Mouse (Mus musculus): Measurements from ENCODE around the gene Ggta1. TPM values are rescaled to one million over a fixed set of nuclear protein-coding genes. Genes with fewer than 3 reads are reported as not detected.

Gene Ggta1
- total RNA-seq, 2 experiments from 2014 or later: 4.7 to 6.1 TPM

- DNase-seq (ENCODE audit: low spot score in 2 of 2): no peak
Measured at GRCm38 (mm10) chr2:35407878-35408277, 55.2 kb downstream of the Ggta1 start.

GRCm38 (mm10) chr2:35407266-35407665 lies 55.8 kb downstream of the Ggta1 start:
- DNase-seq (ENCODE audit: low spot score in 2 of 2): no peak

GRCm38 (mm10) chr2:35406611-35407010 lies 56.4 kb downstream of the Ggta1 start:
- no peak for DNase-seq (ENCODE audit: low spot score in 2 of 2)

GRCm38 (mm10) chr2:35402391-35402790 lies 60.6 kb downstream of the Ggta1 start:
- DNase-seq (ENCODE audit: low spot score in 2 of 2): no peak

GRCm38 (mm10) chr2:35400739-35401138 lies 62.3 kb downstream of the Ggta1 start:
- no peak for DNase-seq (ENCODE audit: low spot score in 2 of 2)

- DNase-seq (ENCODE audit: low spot score in 2 of 2): no peak
Measured at GRCm38 (mm10) chr2:35398184-35398828, 64.7 kb downstream of the Ggta1 start.

- DNase-seq (ENCODE audit: low spot score in 2 of 2): peak; percentile 81 to 85
Measured at GRCm38 (mm10) chr2:35397590-35398173, 65.3 kb downstream of the Ggta1 start.

GRCm38 (mm10) chr2:35397096-35397495 lies 65.9 kb downstream of the Ggta1 start, which contains the start of gene 4930402F06Rik:
Gene 4930402F06Rik (minus strand): TSS chr2:35397175.
- DNase-seq (ENCODE audit: low spot score in 2 of 2): peak; percentile 26 to 47

- no peak for DNase-seq (ENCODE audit: low spot score in 2 of 2)
Measured at GRCm38 (mm10) chr2:35385441-35385871, 77.6 kb downstream of the Ggta1 start.

GRCm38 (mm10) chr2:35379306-35379705 lies 83.7 kb downstream of the Ggta1 start:
- no peak for DNase-seq (ENCODE audit: low spot score in 2 of 2)

GRCm38 (mm10) chr2:35377600-35377999 lies 85.4 kb downstream of the Ggta1 start:
- no peak for DNase-seq (ENCODE audit: low spot score in 2 of 2)

- peak; percentile 41 to 47 for DNase-seq (ENCODE audit: low spot score in 2 of 2)
Measured at GRCm38 (mm10) chr2:35373003-35373402, 90.0 kb downstream of the Ggta1 start.

GRCm38 (mm10) chr2:35370686-35371085 lies 92.3 kb downstream of the Ggta1 start:
- no peak for DNase-seq (ENCODE audit: low spot score in 2 of 2)

- no peak for DNase-seq (ENCODE audit: low spot score in 2 of 2)
Measured at GRCm38 (mm10) chr2:35367629-35368028, 95.4 kb downstream of the Ggta1 start, which contains the start of gene 4930568D16Rik. Gene 4930568D16Rik (minus strand): TSS chr2:35367729.

Other genes with a start within 250 kb of the Ggta1 start
- 10 to 100 TPM; 23.9 to 24.2 TPM for gene Gsn, start 206.9 kb downstream of the Ggta1 start, total RNA-seq (2021)
- 1 to 10 TPM; 9.1 to 9.8 TPM for gene Stom, start 126.3 kb downstream of the Ggta1 start, total RNA-seq (2021)
- not detected for gene 4930568D16Rik, start 95.5 kb downstream of the Ggta1 start, total RNA-seq (2021)
- not detected for gene 4930402F06Rik, start 66.1 kb downstream of the Ggta1 start, total RNA-seq (2021)
- gene Dab2ip, start 95.0 kb upstream of the Ggta1 start, total RNA-seq (2021): 100 to 1,000 TPM; 130 TPM

Measured in layer of hippocampus, postnatal 10 days (tissue).